In the genomic region with DNA sequence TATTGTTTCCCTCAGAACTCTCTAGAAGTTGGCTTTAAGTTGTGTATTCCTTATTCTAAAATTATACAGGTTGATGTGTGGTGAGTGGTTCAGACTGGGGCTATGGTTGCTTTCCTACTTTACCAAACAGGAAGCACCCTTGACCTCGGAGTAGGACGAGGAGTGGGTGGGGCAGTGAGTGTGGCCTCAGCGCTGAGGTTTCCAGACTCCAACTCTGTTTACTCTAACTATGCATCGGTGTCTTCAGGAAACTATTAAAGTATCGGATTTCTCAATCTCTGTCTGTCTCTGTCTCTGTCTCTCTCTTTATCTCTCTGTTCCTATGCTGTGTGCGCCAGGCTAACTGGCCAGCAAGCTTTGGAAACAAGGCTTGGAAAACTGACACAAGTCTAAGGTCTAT, we compare ENCODE assay signal across 12 mouse cellular contexts. TPM values are rescaled to one million over a fixed set of nuclear protein-coding genes. Genes with fewer than 3 reads are reported as not detected.
DNase-seq lines count a peak whose midpoint lies in the region; ATAC-seq and TF ChIP-seq lines count a peak whose summit lies in the region.
"Had no signal": no experiment of that assay in that cellular context is flagged by ENCODE, and none has a peak within 500 bp of the region (broad histone marks: within the 10 kb centered on the region; RNA-seq: fewer than 3 reads in every experiment).

No protein-coding gene starts in this region.

- peak overlapping the region; percentile 10; the same call in 1 of the 2 replicates for H3K27ac ChIP-seq in heart, embryonic 10.5 days
- H3K27ac ChIP-seq in ES-Bruce4 (ENCODE audit: insufficient read depth, low read length) (peak overlapping the region; percentile 87), macrophage (peak overlapping the region; percentile 59)
- H3K27ac ChIP-seq in hindbrain, embryonic 14.5 days, result no peak overlapping the region

- H3K4me1 ChIP-seq in heart, embryonic 10.5 days, result peaks cover 53% of the 10 kb centered on the region
- H3K4me1 ChIP-seq in ES-Bruce4 (ENCODE audit: control insufficient read depth, insufficient read depth, low read length), result peaks cover 15% of the 10 kb centered on the region
- peaks cover 21% of the 10 kb centered on the region for H3K4me1 ChIP-seq in hindbrain, embryonic 14.5 days (replicated peaks; ENCODE audit: control insufficient read depth, insufficient read depth, low read length)

- TF ChIP-seq CTCF in ES-Bruce4 (IDR thresholded peaks at IDR 0.05; ENCODE audit: low read depth, low read length), result no peak

- H3K9me3 ChIP-seq in heart, embryonic 10.5 days, result no peaks in the 10 kb centered on the region
- no peaks in the 10 kb centered on the region for H3K9me3 ChIP-seq in ES-Bruce4 (replicated peaks; ENCODE audit: control insufficient read depth, insufficient read depth, low read length, poor library complexity, severe bottlenecking)
- no peaks in the 10 kb centered on the region for H3K9me3 ChIP-seq in hindbrain, embryonic 14.5 days (ENCODE audit: control insufficient read depth, low read length)

- H3K4me2 ChIP-seq in hindbrain, embryonic 14.5 days (replicated peaks), result no peak overlapping the region

- peak overlapping the region; percentile 11; the same call in 1 of the 2 replicates for H3K9ac ChIP-seq in ES-Bruce4 (ENCODE audit: low read depth, poor library complexity, severe bottlenecking)
- H3K9ac ChIP-seq in hindbrain, embryonic 14.5 days, result no peak overlapping the region

- intact Hi-C loops in heart, postnatal 25 days (cut with DNase I), result no loop called here

- peaks cover 61% of the 10 kb centered on the region; the same call in 1 of the 2 replicates for H3K79me2 ChIP-seq in macrophage (ENCODE audit: inconsistent target)

- DNase-seq in heart, embryonic 10.5 days (ENCODE audit: low spot score), result no peak
- no peak for DNase-seq in heart, postnatal 25 days (ENCODE audit: low spot score)
- DNase-seq in induced T-regulatory cell, adult 2 months (ENCODE audit: low read depth), result peak; percentile 17
- no peak for DNase-seq in cerebellum, adult 11-12 months
- no peak for DNase-seq in hindbrain, embryonic 14.5 days (ENCODE audit: low spot score)
- DNase-seq in urinary bladder, postnatal 10 days (ENCODE audit: low spot score), result no peak
- DNase-seq: cerebellum, adult 9-10 months; left cerebral cortex, postnatal 4 days had no signal

- TF ChIP-seq EP300 in ES-Bruce4 (IDR thresholded peaks at IDR 0.05; ENCODE audit: insufficient read depth, low read depth, low read length), result peak; percentile 67; the same call in 1 of the 2 replicates

- H3K36me3 ChIP-seq in heart, embryonic 10.5 days, result 0 out of 2 replicates have a peak, but pooled peaks cover 3% of the 10 kb centered on the region
- H3K36me3 ChIP-seq in ES-Bruce4 (ENCODE audit: control insufficient read depth, insufficient read depth, low read length, poor library complexity, severe bottlenecking), result no peaks in the 10 kb centered on the region
- H3K36me3 ChIP-seq in macrophage (ENCODE audit: inconsistent target), result no peaks in the 10 kb centered on the region
- H3K36me3 ChIP-seq in hindbrain, embryonic 14.5 days (replicated peaks; ENCODE audit: control insufficient read depth, insufficient read depth), result no peaks in the 10 kb centered on the region

- TF ChIP-seq POLR2A in ES-Bruce4 (IDR thresholded peaks at IDR 0.05; ENCODE audit: insufficient read depth, low read length), result no peak

- H3K27me3 ChIP-seq in heart, embryonic 10.5 days (ENCODE audit: insufficient read depth, poor library complexity, severe bottlenecking), result no peaks in the 10 kb centered on the region
- H3K27me3 ChIP-seq in ES-Bruce4 (ENCODE audit: control insufficient read depth, insufficient read depth, low read length, poor library complexity, severe bottlenecking), result no peaks in the 10 kb centered on the region
- H3K27me3 ChIP-seq in hindbrain, embryonic 14.5 days (ENCODE audit: control insufficient read depth, insufficient read depth, low read length), result no peaks in the 10 kb centered on the region; the same call in 1 of the 2 replicates
- H3K27me3 ChIP-seq: CH12.LX had no signal

- 40% methylated on average over 6 of the region's 6 CpGs for WGBS in heart, embryonic 10.5 days
- 21% methylated on average over 6 of the region's 6 CpGs for WGBS in macrophage (ENCODE audit: missing documents)
- 74% methylated on average over 6 of the region's 6 CpGs for WGBS in hindbrain, embryonic 14.5 days

- ATAC-seq in hindbrain, embryonic 14.5 days (ENCODE audit: low FRiP score), result no peak
- ATAC-seq: forebrain, embryonic 14.5 days had no signal

- no peak overlapping the region for H3K4me3 ChIP-seq in heart, embryonic 10.5 days
- H3K4me3 ChIP-seq in ES-Bruce4 (ENCODE audit: low read depth, low read length) (no peak overlapping the region), macrophage (ENCODE audit: inconsistent target) (no peak overlapping the region)
- no peak overlapping the region for H3K4me3 ChIP-seq in hindbrain, embryonic 14.5 days (replicated peaks; ENCODE audit: low read length)

RNA-seq across cellular contexts. Expression of a gene that starts 57.2 kb away (rescaled TPM):
- 35.0 and 37.3 TPM in 2 replicates for polyA plus RNA-seq in heart, embryonic 10.5 days (2016; fragmentation: Nextera tagmentation; extraction: Ambion mirVana)
- total RNA-seq in heart, postnatal 25 days (2021), result 10 to 100 TPM; 73.9 to 80.2 TPM
- polyA plus RNA-seq in ES-Bruce4 (2011; ENCODE audit: insufficient read depth, insufficient read length, low read depth, missing spikeins) (59.7 and 64.5 TPM in 2 replicates), macrophage (2018) (142 to 189 TPM (median 162 TPM) in 3 replicates)
- total RNA-seq in macrophage (2018; cell fraction: chromatin; rRNA removed), result 100 to 1,000 TPM in 1 of 26 experiments, 10 to 100 TPM in 22, 1 to 10 TPM in 3; 7.6 to 100 (median 36.7) TPM
- total RNA-seq in macrophage (2018; cell fraction: cytosol; rRNA removed), result 100 to 1,000 TPM in 13 of 26 experiments, 10 to 100 TPM in 13; 54.3 to 204 (median 110) TPM
- total RNA-seq in macrophage (2018; cell fraction: nucleus; rRNA removed), result 100 to 1,000 TPM in 16 of 26 experiments, 10 to 100 TPM in 10; 61.1 to 188 (median 117) TPM
- 27.1 and 27.2 TPM in 2 replicates for polyA plus RNA-seq in hindbrain, embryonic 14.5 days (2014; fragmentation: Nextera tagmentation; extraction: Ambion mirVana)
